Mouse (Mus musculus) ES-Bruce4 (cell line): Measurements from ENCODE around the gene Card11. TPM values are rescaled to one million over a fixed set of nuclear protein-coding genes. Genes with fewer than 3 reads are reported as not detected.
A peak's percentile ranks its signal among the peaks of the same experiment; 100 is the strongest.

Experiments
- H3K27ac ChIP-seq: 2 replicates; pipeline ENCODE4 v1.5.1; 2012; ENCODE audit warnings: low read length, inconsistent platforms; ENCODE audit not compliant: insufficient read depth
- H3K27me3 ChIP-seq: 2 replicates; pipeline ENCODE4 v1.6.1; 2012; ENCODE audit warnings: mild to moderate bottlenecking, low read length, inconsistent platforms; ENCODE audit not compliant: control insufficient read depth, poor library complexity, insufficient read depth, severe bottlenecking
- H3K36me3 ChIP-seq: 2 replicates; pipeline ENCODE4 v1.6.1; 2012; ENCODE audit warnings: inconsistent platforms, mild to moderate bottlenecking, low read length, moderate library complexity; ENCODE audit not compliant: control insufficient read depth, poor library complexity, insufficient read depth, severe bottlenecking
- H3K4me1 ChIP-seq: one replicate; pipeline ENCODE4 v1.8.1; 2011; ENCODE audit warnings: low read length; ENCODE audit not compliant: control insufficient read depth, insufficient read depth
- H3K4me3 ChIP-seq: 2 replicates; pipeline ENCODE4 v1.5.1; 2011; ENCODE audit warnings: low read depth, mild to moderate bottlenecking, low read length
- H3K9ac ChIP-seq: 2 replicates; pipeline ENCODE4 v1.6.1; 2012; ENCODE audit warnings: low read depth, mild to moderate bottlenecking, inconsistent platforms; ENCODE audit not compliant: poor library complexity, severe bottlenecking
- H3K9me3 ChIP-seq: replicated peaks from 2 replicates; pipeline ENCODE4 v1.6.1; 2012; ENCODE audit warnings: mild to moderate bottlenecking, low read length, inconsistent platforms; ENCODE audit not compliant: control insufficient read depth, poor library complexity, insufficient read depth, severe bottlenecking
- CTCF ChIP-seq: IDR thresholded peaks from one replicate; pipeline ENCODE4 v1.8.1; 2011; ENCODE audit warnings: low read depth, low read length
- EP300 ChIP-seq: IDR thresholded peaks from 2 replicates; pipeline ENCODE4 v1.6.1; 2011; ENCODE audit warnings: low read depth, low read length; ENCODE audit not compliant: insufficient read depth
- POLR2A ChIP-seq: IDR thresholded peaks from one replicate; pipeline ENCODE4 v1.8.1; 2011; ENCODE audit warnings: low read length; ENCODE audit not compliant: insufficient read depth
- polyA plus RNA-seq: library from polyadenylated mRNA; stranded (reverse); fragments of >200 nt; gene quantifications from 2 replicates; pipeline ENCODE4 v1.2.4, GENCODE M21; 2011; ENCODE audit warnings: low read depth; ENCODE audit not compliant: missing spikeins, insufficient read depth, insufficient read length

The Card11 gene
- polyA plus RNA-seq, 1 experiment: not detected

- TF ChIP-seq POLR2A (no peak), CTCF (peak; percentile 4), EP300 (no peak)
- no peak overlapping the region for H3K9ac ChIP-seq
- no peaks in the 10 kb centered on the region for H3K36me3 ChIP-seq
- no peak overlapping the region for H3K4me3 ChIP-seq
- no peaks in the 10 kb centered on the region for H3K9me3 ChIP-seq
- no peak overlapping the region for H3K27ac ChIP-seq
- H3K27me3 ChIP-seq: no peaks in the 10 kb centered on the region
- no peaks in the 10 kb centered on the region for H3K4me1 ChIP-seq
Measured at GRCm38 (mm10) chr5:140957106-140957505, 43.3 kb downstream of the Card11 start.

GRCm38 (mm10) chr5:140955666-140956065 is 44.7 kb downstream of the Card11 start:
- no peak overlapping the region for H3K27ac ChIP-seq
- H3K27me3 ChIP-seq: no peaks in the 10 kb centered on the region
- H3K36me3 ChIP-seq: no peaks in the 10 kb centered on the region
- H3K9ac ChIP-seq: no peak overlapping the region
- no peaks in the 10 kb centered on the region for H3K9me3 ChIP-seq
- no peak for TF ChIP-seq POLR2A
- no peak for TF ChIP-seq EP300
- TF ChIP-seq CTCF: no peak
- H3K4me3 ChIP-seq: no peak overlapping the region
- H3K4me1 ChIP-seq: no peaks in the 10 kb centered on the region

- no peak for TF ChIP-seq CTCF
- TF ChIP-seq EP300: no peak
- TF ChIP-seq POLR2A: no peak
- H3K27ac ChIP-seq: no peak overlapping the region
Measured at GRCm38 (mm10) chr5:140951801-140952200, 48.6 kb downstream of the Card11 start.

GRCm38 (mm10) chr5:140948009-140948408 is 52.4 kb downstream of the Card11 start:
- Histone ChIP-seq H3K36me3 (no peaks in the 10 kb centered on the region), H3K27ac (no peak overlapping the region), H3K9ac (no peak overlapping the region), H3K4me1 (no peaks in the 10 kb centered on the region), H3K9me3 (no peaks in the 10 kb centered on the region), H3K27me3 (no peaks in the 10 kb centered on the region), H3K4me3 (no peak overlapping the region)
- TF ChIP-seq CTCF (no peak), POLR2A (no peak), EP300 (no peak)

More at GRCm38 (mm10) chr5:140951801-140952200, 48.6 kb downstream of the Card11 start:
- H3K4me3 ChIP-seq: no peak overlapping the region
- no peaks in the 10 kb centered on the region for H3K36me3 ChIP-seq
- no peaks in the 10 kb centered on the region for H3K4me1 ChIP-seq
- no peaks in the 10 kb centered on the region for H3K9me3 ChIP-seq
- no peak overlapping the region for H3K9ac ChIP-seq
- H3K27me3 ChIP-seq: no peaks in the 10 kb centered on the region

DNA sequence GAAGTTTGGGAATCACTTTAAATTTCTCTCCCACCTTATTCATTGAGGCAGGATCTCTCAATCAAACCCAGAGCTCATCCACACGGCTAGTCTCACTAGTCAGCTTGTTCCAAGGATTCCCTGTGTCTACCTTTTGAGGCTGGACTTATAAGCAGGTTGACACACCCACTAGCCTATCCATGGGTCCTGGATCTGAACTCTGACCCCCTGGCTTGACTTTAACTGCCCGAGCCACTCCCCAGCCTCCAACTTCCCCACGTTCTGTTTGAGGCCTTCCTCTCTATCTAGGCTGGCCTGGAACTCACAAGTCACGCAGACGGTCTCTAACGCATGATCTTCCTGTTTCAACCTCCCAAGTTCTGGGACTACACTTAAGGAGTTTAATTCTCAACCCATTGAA is 54.3 kb downstream of the Card11 start:
- TF ChIP-seq CTCF: no peak
- TF ChIP-seq POLR2A: no peak
- Histone ChIP-seq H3K4me3 (no peak overlapping the region), H3K27ac (no peak overlapping the region), H3K27me3 (no peaks in the 10 kb centered on the region), H3K9me3 (no peaks in the 10 kb centered on the region), H3K9ac (no peak overlapping the region), H3K36me3 (no peaks in the 10 kb centered on the region), H3K4me1 (no peaks in the 10 kb centered on the region)

GRCm38 (mm10) chr5:140944382-140945125 is 55.8 kb downstream of the Card11 start:
- no peak for TF ChIP-seq EP300
- TF ChIP-seq CTCF: no peak
- TF ChIP-seq POLR2A: no peak
- H3K4me3 ChIP-seq: no peak overlapping the region
- H3K9ac ChIP-seq: no peak overlapping the region
- no peaks in the 10 kb centered on the region for H3K36me3 ChIP-seq
- no peak overlapping the region for H3K27ac ChIP-seq
- H3K27me3 ChIP-seq: no peaks in the 10 kb centered on the region
- no peaks in the 10 kb centered on the region for H3K9me3 ChIP-seq
- H3K4me1 ChIP-seq: no peaks in the 10 kb centered on the region
